Mouse (Mus musculus) ES-Bruce4 (cell line): ENCODE measurements around the gene Bhlha9.
"Not testable (repeated sequence)": the region's sequence is repeated elsewhere in the genome, so short reads cannot be mapped to it uniquely, and the experiment has no call there.

ENCODE experiments used
- CTCF ChIP-seq: IDR thresholded peaks from one replicate; pipeline ENCODE4 v1.8.1; 2011; ENCODE audit warnings: low read depth, low read length
- EP300 ChIP-seq: IDR thresholded peaks from 2 replicates; pipeline ENCODE4 v1.6.1; 2011; ENCODE audit warnings: low read depth, low read length; ENCODE audit not compliant: insufficient read depth
- POLR2A ChIP-seq: IDR thresholded peaks from one replicate; pipeline ENCODE4 v1.8.1; 2011; ENCODE audit warnings: low read length; ENCODE audit not compliant: insufficient read depth

DNA sequence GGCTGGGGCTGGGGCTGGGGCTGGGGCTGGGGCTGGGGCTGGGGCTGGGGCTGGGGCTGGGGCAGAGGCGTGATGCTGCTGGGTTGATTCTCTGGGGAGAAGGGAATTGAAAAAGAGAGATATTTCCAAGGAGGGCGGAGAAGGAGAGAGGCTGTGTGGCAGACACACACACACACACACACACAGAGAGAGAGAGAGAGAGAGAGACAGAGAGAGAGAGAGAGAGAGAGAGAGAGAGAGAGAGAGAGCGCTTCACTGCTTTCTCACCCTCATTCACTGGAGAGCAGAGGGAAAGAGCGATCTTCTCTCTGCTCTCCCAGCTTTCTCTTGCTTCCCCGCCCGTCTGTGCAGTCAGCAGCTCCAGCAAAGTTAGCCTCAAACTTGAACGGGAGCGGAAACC, 7.2 kb downstream of the Bhlha9 start, which contains the start of gene Trarg1:
- not testable (repeated sequence) for TF ChIP-seq CTCF, POLR2A, EP300
